Mouse (Mus musculus): ENCODE measurements around the gene Alkbh6. TPM values are rescaled to one million over a fixed set of nuclear protein-coding genes. Genes with fewer than 3 reads are reported as not detected.
A peak's percentile ranks its signal among the peaks of the same experiment; 100 is the strongest.

The Alkbh6 gene
- total RNA-seq, 1 experiment = 24.5 TPM

GRCm38 (mm10) chr7:30309395-30310129 lies 1.0 kb downstream of the Alkbh6 start:
- Histone ChIP-seq H3K4me3 (ENCODE audit: insufficient read depth in 1 of 2, low read depth in 1 of 2, low read length in 2 of 2, poor library complexity in 1 of 2, severe bottlenecking in 1 of 2) (peak overlapping the region; percentile 69 to 91), H3K4me1 (ENCODE audit: control insufficient read depth in 2 of 2, insufficient read depth in 2 of 2, low read length in 2 of 2, poor library complexity in 1 of 2) (peaks cover 8 to 14% of the 10 kb centered on the region in 2 experiments; a peak in 3 of 4 replicates), H3K9me3 (ENCODE audit: control insufficient read depth, insufficient read depth, low read depth, low read length) (no peaks in the 10 kb centered on the region), H3K9ac (ENCODE audit: insufficient read depth, low read depth, low read length, poor library complexity, severe bottlenecking) (peak overlapping the region; percentile 58; the same call in 1 of the 2 replicates), H3K27ac (ENCODE audit: insufficient read depth, low read depth, low read length, poor library complexity, severe bottlenecking) (no peak overlapping the region), H3K36me3 (ENCODE audit: control insufficient read depth, insufficient read depth, low read length, poor library complexity, severe bottlenecking) (no peaks in the 10 kb centered on the region; the same call in 1 of the 2 replicates)
- in situ Hi-C loops (cut with MboI; ENCODE audit: low sequenced_read_pairs in 2 of 2, unreplicated experiment in 2 of 2) = no loop called here
- TF ChIP-seq MAFK (IDR thresholded peaks at IDR 0.05; ENCODE audit: insufficient read depth, low read depth, low read length) (no peak), ZC3H11A (IDR thresholded peaks at IDR 0.05; ENCODE audit: borderline replicate concordance, low read depth, low read length) (no peak), CHD2 (IDR thresholded peaks at IDR 0.05; ENCODE audit: low read depth, low read length) (peak; percentile 94), HCFC1 (IDR thresholded peaks at IDR 0.05; ENCODE audit: borderline replicate concordance, insufficient read depth, low read length) (no peak), ZNF384 (IDR thresholded peaks at IDR 0.05; ENCODE audit: low read depth, low read length) (no peak)
- DNase-seq (ENCODE audit: low read depth, low spot score) = no peak

- no peaks in the 10 kb centered on the region; the same call in 1 of the 2 replicates for H3K36me3 ChIP-seq (ENCODE audit: control insufficient read depth, insufficient read depth, low read length, poor library complexity, severe bottlenecking)
- peaks cover 8 to 14% of the 10 kb centered on the region in 2 experiments; a peak in 3 of 4 replicates for H3K4me1 ChIP-seq (ENCODE audit: control insufficient read depth in 2 of 2, insufficient read depth in 2 of 2, low read length in 2 of 2, poor library complexity in 1 of 2)
- H3K9ac ChIP-seq (ENCODE audit: insufficient read depth, low read depth, low read length, poor library complexity, severe bottlenecking) = no peak overlapping the region
- no peak overlapping the region for H3K27ac ChIP-seq (ENCODE audit: insufficient read depth, low read depth, low read length, poor library complexity, severe bottlenecking)
- no peak overlapping the region for H3K4me3 ChIP-seq (ENCODE audit: insufficient read depth in 1 of 2, low read depth in 1 of 2, low read length in 2 of 2, poor library complexity in 1 of 2, severe bottlenecking in 1 of 2)
- H3K9me3 ChIP-seq (ENCODE audit: control insufficient read depth, insufficient read depth, low read depth, low read length) = no peaks in the 10 kb centered on the region
- no peak for DNase-seq (ENCODE audit: low read depth, low spot score)
- in situ Hi-C loops (cut with MboI; ENCODE audit: low sequenced_read_pairs in 2 of 2, unreplicated experiment in 2 of 2) = no loop called here
- TF ChIP-seq HCFC1 (IDR thresholded peaks at IDR 0.05; ENCODE audit: borderline replicate concordance, insufficient read depth, low read length) = no peak
- no peak for TF ChIP-seq ZC3H11A (IDR thresholded peaks at IDR 0.05; ENCODE audit: borderline replicate concordance, low read depth, low read length)
- TF ChIP-seq ZNF384 (IDR thresholded peaks at IDR 0.05; ENCODE audit: low read depth, low read length) = no peak
- TF ChIP-seq MAFK (IDR thresholded peaks at IDR 0.05; ENCODE audit: insufficient read depth, low read depth, low read length) = no peak
- no peak for TF ChIP-seq CHD2 (IDR thresholded peaks at IDR 0.05; ENCODE audit: low read depth, low read length)
Measured at GRCm38 (mm10) chr7:30310136-30310535, 1.6 kb downstream of the Alkbh6 start.

GRCm38 (mm10) chr7:30313666-30314320 lies 5.3 kb downstream of the Alkbh6 start:
- no peak for TF ChIP-seq MAFK (IDR thresholded peaks at IDR 0.05; ENCODE audit: insufficient read depth, low read depth, low read length)
- TF ChIP-seq ZC3H11A (IDR thresholded peaks at IDR 0.05; ENCODE audit: borderline replicate concordance, low read depth, low read length) = no peak
- TF ChIP-seq HCFC1 (IDR thresholded peaks at IDR 0.05; ENCODE audit: borderline replicate concordance, insufficient read depth, low read length) = no peak
- Histone ChIP-seq H3K9ac (ENCODE audit: insufficient read depth, low read depth, low read length, poor library complexity, severe bottlenecking) (no peak overlapping the region), H3K4me1 (ENCODE audit: control insufficient read depth in 2 of 2, insufficient read depth in 2 of 2, low read length in 2 of 2, poor library complexity in 1 of 2) (peaks cover 5 to 10% of the 10 kb centered on the region in 2 experiments; a peak in 2 of 4 replicates), H3K27ac (ENCODE audit: insufficient read depth, low read depth, low read length, poor library complexity, severe bottlenecking) (no peak overlapping the region), H3K9me3 (ENCODE audit: control insufficient read depth, insufficient read depth, low read depth, low read length) (no peaks in the 10 kb centered on the region), H3K4me3 (ENCODE audit: insufficient read depth in 1 of 2, low read depth in 1 of 2, low read length in 2 of 2, poor library complexity in 1 of 2, severe bottlenecking in 1 of 2) (peak overlapping the region; percentile 33 to 37; a peak in 2 of 4 replicates), H3K36me3 (ENCODE audit: control insufficient read depth, insufficient read depth, low read length, poor library complexity, severe bottlenecking) (peaks cover 2% of the 10 kb centered on the region; the same call in 1 of the 2 replicates)
- in situ Hi-C loops (cut with MboI; ENCODE audit: low sequenced_read_pairs in 2 of 2, unreplicated experiment in 2 of 2) = no loop called here
- DNase-seq (ENCODE audit: low read depth, low spot score) = no peak

GRCm38 (mm10) chr7:30314721-30315155 lies 6.2 kb downstream of the Alkbh6 start, which contains the start of gene Syne4:
TSS of gene Syne4 (plus strand) at chr7:30314807.
- peaks cover 2% of the 10 kb centered on the region; the same call in 1 of the 2 replicates for H3K36me3 ChIP-seq (ENCODE audit: control insufficient read depth, insufficient read depth, low read length, poor library complexity, severe bottlenecking)
- DNase-seq (ENCODE audit: low read depth, low spot score) = no peak
- in situ Hi-C loops (cut with MboI; ENCODE audit: low sequenced_read_pairs in 2 of 2, unreplicated experiment in 2 of 2) = no loop called here

More at GRCm38 (mm10) chr7:30314721-30315155, 6.2 kb downstream of the Alkbh6 start, which contains the start of gene Syne4:
- H3K4me1 ChIP-seq (ENCODE audit: control insufficient read depth in 2 of 2, insufficient read depth in 2 of 2, low read length in 2 of 2, poor library complexity in 1 of 2) = peaks cover 3 to 7% of the 10 kb centered on the region in 2 experiments; a peak in 2 of 4 replicates
- peak within 1 kb of the TSS; percentile 76 for H3K9ac ChIP-seq (ENCODE audit: insufficient read depth, low read depth, low read length, poor library complexity, severe bottlenecking)
- 0 out of 2 replicates have a peak within 1 kb of the TSS, but pooled peaks have one; percentile 6 for H3K27ac ChIP-seq (ENCODE audit: insufficient read depth, low read depth, low read length, poor library complexity, severe bottlenecking)
- TF ChIP-seq MAFK (IDR thresholded peaks at IDR 0.05; ENCODE audit: insufficient read depth, low read depth, low read length) = no peak
- peak within 1 kb of the TSS; percentile 68 to 78 for H3K4me3 ChIP-seq (ENCODE audit: insufficient read depth in 1 of 2, low read depth in 1 of 2, low read length in 2 of 2, poor library complexity in 1 of 2, severe bottlenecking in 1 of 2)
- no peaks in the 10 kb centered on the region for H3K9me3 ChIP-seq (ENCODE audit: control insufficient read depth, insufficient read depth, low read depth, low read length)

Measured in ES-E14 (cell line).